Mouse (Mus musculus): Measurements from ENCODE around the gene Fer. TPM values are rescaled to one million over a fixed set of nuclear protein-coding genes. Genes with fewer than 3 reads are reported as not detected.

Gene Fer
- polyA plus RNA-seq, 1 experiment from 2014 or later, result 18.6 TPM

DNA sequence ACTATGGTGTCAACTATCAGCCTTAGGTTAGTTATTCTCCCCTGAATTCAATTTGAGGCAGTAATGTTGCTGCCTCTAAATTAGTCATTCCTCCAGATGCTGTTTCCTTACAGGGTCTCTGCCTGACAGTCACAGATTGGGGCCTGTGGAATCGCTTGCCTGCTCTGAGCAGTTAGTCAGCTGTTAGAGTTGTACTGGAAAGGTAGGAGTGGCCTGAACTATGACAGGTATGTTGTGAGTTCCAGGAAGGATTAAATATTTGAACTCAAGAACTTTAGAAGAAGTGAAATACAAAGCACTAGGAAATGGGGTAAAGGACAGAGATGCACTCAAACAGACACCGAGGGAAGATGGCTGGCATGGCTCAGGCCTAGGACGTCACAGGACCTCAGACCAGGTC lies 233.9 kb downstream of the Fer start:
- TF ChIP-seq CTCF (IDR thresholded peaks at IDR 0.05), result no peak
- peak; percentile 77 for TF ChIP-seq EP300 (IDR thresholded peaks at IDR 0.05)
- ATAC-seq, result peak; percentile 70

DNA sequence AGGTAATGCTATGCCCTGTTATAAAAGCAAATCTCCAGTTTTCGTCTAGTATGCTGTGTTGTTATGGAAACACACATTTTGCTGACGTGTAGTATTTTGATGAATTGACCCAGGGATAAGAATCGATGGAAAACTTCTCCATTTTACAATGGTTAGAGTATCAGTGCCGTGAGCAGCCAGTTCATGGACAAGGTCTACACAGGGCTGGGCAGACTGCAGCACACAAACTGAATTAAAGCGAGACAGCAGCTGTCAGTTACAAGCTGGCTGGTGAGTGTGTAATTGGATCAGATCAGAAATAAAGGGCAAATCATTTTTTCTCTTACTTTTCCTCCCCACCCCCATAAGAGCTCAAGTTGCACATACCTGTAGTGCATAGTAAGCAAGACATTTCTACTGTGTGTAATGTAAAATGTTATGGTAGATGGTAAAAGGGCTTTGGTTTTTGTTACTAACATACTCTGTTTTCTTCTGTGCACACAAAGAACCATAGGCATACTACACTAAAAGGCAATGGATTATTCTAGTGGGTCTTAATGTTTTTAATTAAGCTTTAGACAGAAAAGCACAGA lies 235.0 kb downstream of the Fer start:
- 78% methylated on average over 5 of the region's 5 CpGs for WGBS
- no peak for TF ChIP-seq EP300 (IDR thresholded peaks at IDR 0.05)
- no peaks in the 10 kb centered on the region for H3K9me3 ChIP-seq (ENCODE audit: low read length)
- no peak overlapping the region for H3K4me2 ChIP-seq (replicated peaks; ENCODE audit: low read depth, low read length)
- no peak overlapping the region for H3K9ac ChIP-seq (replicated peaks; ENCODE audit: low read depth)
- H3K27me3 ChIP-seq (replicated peaks; ENCODE audit: insufficient read depth, low read length), result no peaks in the 10 kb centered on the region
- no peak overlapping the region for H3K4me3 ChIP-seq (ENCODE audit: low read depth, low read length)
- DNase-seq (ENCODE audit: low spot score) (no peak), ATAC-seq (no peak)
- no peaks in the 10 kb centered on the region for H3K36me3 ChIP-seq (ENCODE audit: insufficient read depth, low read length)
- H3K27ac ChIP-seq (ENCODE audit: low read length), result no peak overlapping the region
- H3K4me1 ChIP-seq (ENCODE audit: insufficient read depth, low read depth, low read length), result 0 out of 2 replicates have a peak, but pooled peaks cover 2% of the 10 kb centered on the region

More for the DNA sequence above, 233.9 kb downstream of the Fer start:
- peak; percentile 29 for DNase-seq (ENCODE audit: low spot score)
- no peaks in the 10 kb centered on the region for H3K9me3 ChIP-seq (ENCODE audit: low read length)
- H3K27ac ChIP-seq (ENCODE audit: low read length), result peak overlapping the region; percentile 26; the same call in 1 of the 2 replicates
- no peaks in the 10 kb centered on the region for H3K36me3 ChIP-seq (ENCODE audit: insufficient read depth, low read length)
- no peaks in the 10 kb centered on the region for H3K27me3 ChIP-seq (replicated peaks; ENCODE audit: insufficient read depth, low read length)
- no peak overlapping the region for H3K9ac ChIP-seq (replicated peaks; ENCODE audit: low read depth)
- H3K4me1 ChIP-seq (ENCODE audit: insufficient read depth, low read depth, low read length), result 0 out of 2 replicates have a peak, but pooled peaks cover 2% of the 10 kb centered on the region
- no peak overlapping the region for H3K4me3 ChIP-seq (ENCODE audit: low read depth, low read length)
- 60% methylated on average over 3 of the region's 3 CpGs for WGBS
- H3K4me2 ChIP-seq (replicated peaks; ENCODE audit: low read depth, low read length), result no peak overlapping the region

DNA sequence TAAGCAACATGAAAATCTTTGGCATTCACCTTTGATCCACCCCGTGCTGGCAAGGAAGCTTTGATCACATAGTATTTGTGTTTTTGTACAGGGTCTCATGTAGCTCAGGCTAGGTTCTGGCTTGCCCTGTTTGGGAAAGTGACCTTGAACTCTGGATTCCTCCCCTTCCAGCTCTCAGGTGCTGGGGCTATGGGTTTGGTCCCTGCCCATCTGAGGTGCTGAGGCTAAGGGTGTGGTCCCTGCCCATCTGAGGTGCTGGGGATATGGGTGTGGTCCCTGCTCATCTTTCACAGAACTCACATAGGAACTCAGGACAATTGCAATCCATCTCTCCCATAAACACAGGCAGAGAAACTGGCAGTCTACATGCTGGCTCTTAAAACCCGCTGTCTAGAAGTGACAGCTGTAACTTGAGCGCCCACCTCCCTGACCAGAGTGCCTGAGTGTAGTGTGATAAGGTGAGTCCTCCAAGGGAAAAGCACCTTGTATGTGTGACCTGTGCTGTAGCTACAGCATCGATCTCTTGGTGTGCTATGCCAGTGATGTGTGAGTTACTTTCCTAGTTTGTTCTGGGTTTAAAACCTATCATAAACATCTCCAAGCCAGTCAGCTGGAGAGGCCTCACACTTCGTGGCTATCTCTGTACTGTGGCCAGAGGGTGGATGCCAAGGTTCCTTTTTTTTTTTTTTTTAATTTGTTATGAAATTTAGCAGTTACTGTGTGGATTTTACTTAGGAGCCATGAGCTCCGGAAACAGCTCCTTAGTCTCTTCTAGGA lies 236.7 kb downstream of the Fer start:
- Histone ChIP-seq H3K4me2 (replicated peaks; ENCODE audit: low read depth, low read length) (no peak overlapping the region), H3K9me3 (ENCODE audit: low read length) (no peaks in the 10 kb centered on the region), H3K4me1 (ENCODE audit: insufficient read depth, low read depth, low read length) (0 out of 2 replicates have a peak, but pooled peaks cover 2% of the 10 kb centered on the region), H3K4me3 (ENCODE audit: low read depth, low read length) (no peak overlapping the region), H3K36me3 (ENCODE audit: insufficient read depth, low read length) (no peaks in the 10 kb centered on the region), H3K27me3 (replicated peaks; ENCODE audit: insufficient read depth, low read length) (no peaks in the 10 kb centered on the region), H3K9ac (replicated peaks; ENCODE audit: low read depth) (no peak overlapping the region), H3K27ac (ENCODE audit: low read length) (no peak overlapping the region)
- no peak for DNase-seq (ENCODE audit: low spot score)
- no peak for TF ChIP-seq CTCF (IDR thresholded peaks at IDR 0.05)
- TF ChIP-seq EP300 (IDR thresholded peaks at IDR 0.05), result no peak
- WGBS, result 46% methylated on average over 6 of the region's 6 CpGs
- ATAC-seq, result peak; percentile 52

DNA sequence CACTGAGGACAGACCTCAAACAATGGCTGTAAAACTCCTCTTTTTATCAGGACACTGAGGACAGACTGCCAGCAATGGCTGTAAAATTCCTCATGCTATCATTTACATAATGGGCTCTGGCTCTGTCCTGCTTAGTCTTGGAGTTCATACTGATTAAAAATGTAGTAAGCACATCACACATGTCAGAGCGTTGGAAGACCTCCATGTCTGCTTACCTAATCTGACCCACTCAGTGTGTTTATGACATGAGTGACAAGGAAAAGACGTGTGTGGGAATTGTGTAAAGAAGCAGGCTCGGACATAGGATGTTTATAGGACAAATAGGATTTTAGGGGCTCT lies 237.3 kb downstream of the Fer start:
- ATAC-seq (peak; percentile 80), DNase-seq (ENCODE audit: low spot score) (peak; percentile 63)
- Histone ChIP-seq H3K9ac (replicated peaks; ENCODE audit: low read depth) (no peak overlapping the region), H3K27ac (ENCODE audit: low read length) (no peak overlapping the region), H3K9me3 (ENCODE audit: low read length) (no peaks in the 10 kb centered on the region), H3K4me2 (replicated peaks; ENCODE audit: low read depth, low read length) (no peak overlapping the region), H3K36me3 (ENCODE audit: insufficient read depth, low read length) (no peaks in the 10 kb centered on the region), H3K27me3 (replicated peaks; ENCODE audit: insufficient read depth, low read length) (no peaks in the 10 kb centered on the region), H3K4me1 (ENCODE audit: insufficient read depth, low read depth, low read length) (0 out of 2 replicates have a peak, but pooled peaks cover 2% of the 10 kb centered on the region), H3K4me3 (ENCODE audit: low read depth, low read length) (no peak overlapping the region)
- TF ChIP-seq EP300 (IDR thresholded peaks at IDR 0.05), result no peak
- no peak for TF ChIP-seq CTCF (IDR thresholded peaks at IDR 0.05)
- WGBS, result 48% methylated on average over 3 of the region's 3 CpGs

DNA sequence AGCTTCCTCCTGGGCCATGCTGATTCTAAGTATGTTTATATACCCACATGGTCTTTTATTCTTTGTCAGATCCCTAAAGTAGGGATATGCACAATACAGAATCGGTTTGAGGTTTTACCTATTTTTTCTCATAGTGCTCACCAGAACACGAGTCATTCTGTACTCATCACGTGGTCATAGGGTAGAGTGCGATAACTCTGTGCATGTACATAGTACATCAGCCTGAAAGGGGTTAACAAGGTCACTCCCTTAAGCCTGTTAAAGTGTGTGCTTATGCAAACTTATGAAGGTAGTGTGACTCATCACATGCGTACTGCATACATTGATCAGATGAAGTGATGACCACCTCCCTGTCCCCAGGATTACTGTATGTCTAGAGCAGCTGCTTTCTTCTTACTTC lies 245.9 kb downstream of the Fer start:
- H3K27ac ChIP-seq (ENCODE audit: low read length), result no peak overlapping the region
- TF ChIP-seq CTCF (IDR thresholded peaks at IDR 0.05) (no peak), EP300 (IDR thresholded peaks at IDR 0.05) (no peak)
- ATAC-seq, result no peak
- H3K4me2 ChIP-seq (replicated peaks; ENCODE audit: low read depth, low read length), result no peak overlapping the region
- H3K9ac ChIP-seq (replicated peaks; ENCODE audit: low read depth), result no peak overlapping the region
- WGBS, result 89% methylated on average over 5 of the region's 5 CpGs
- no peaks in the 10 kb centered on the region for H3K4me1 ChIP-seq (ENCODE audit: insufficient read depth, low read depth, low read length)
- H3K4me3 ChIP-seq (ENCODE audit: low read depth, low read length), result no peak overlapping the region
- H3K36me3 ChIP-seq (ENCODE audit: insufficient read depth, low read length), result no peaks in the 10 kb centered on the region
- no peak for DNase-seq (ENCODE audit: low spot score)
- no peaks in the 10 kb centered on the region for H3K9me3 ChIP-seq (ENCODE audit: low read length)
- no peaks in the 10 kb centered on the region for H3K27me3 ChIP-seq (replicated peaks; ENCODE audit: insufficient read depth, low read length)

DNA sequence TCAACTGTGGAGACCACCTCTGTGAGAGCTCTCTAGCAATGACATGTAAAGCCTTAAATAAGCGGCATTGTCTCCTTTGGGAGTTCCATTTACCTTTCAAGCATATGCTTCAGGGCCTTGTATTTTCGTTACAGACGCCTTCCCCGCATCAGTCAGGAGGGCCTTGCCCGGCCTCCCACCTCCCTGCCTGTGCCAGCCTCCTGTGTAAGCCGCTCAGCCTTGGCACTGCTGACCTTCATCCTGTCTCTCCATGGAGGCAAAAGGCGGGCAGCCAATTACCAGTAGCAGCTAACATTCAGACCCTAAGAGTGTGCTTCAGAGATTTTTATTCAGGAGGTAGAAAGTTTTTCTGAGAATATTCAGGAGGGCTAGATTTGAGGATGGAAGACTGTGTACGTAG lies 247.0 kb downstream of the Fer start:
- Histone ChIP-seq H3K4me3 (ENCODE audit: low read depth, low read length) (no peak overlapping the region), H3K9me3 (ENCODE audit: low read length) (no peaks in the 10 kb centered on the region), H3K4me2 (replicated peaks; ENCODE audit: low read depth, low read length) (no peak overlapping the region), H3K4me1 (ENCODE audit: insufficient read depth, low read depth, low read length) (no peaks in the 10 kb centered on the region), H3K27me3 (replicated peaks; ENCODE audit: insufficient read depth, low read length) (no peaks in the 10 kb centered on the region), H3K36me3 (ENCODE audit: insufficient read depth, low read length) (no peaks in the 10 kb centered on the region), H3K9ac (replicated peaks; ENCODE audit: low read depth) (no peak overlapping the region), H3K27ac (ENCODE audit: low read length) (no peak overlapping the region)
- TF ChIP-seq EP300 (IDR thresholded peaks at IDR 0.05) (no peak), CTCF (IDR thresholded peaks at IDR 0.05) (no peak)
- no peak for DNase-seq (ENCODE audit: low spot score)
- no peak for ATAC-seq
- 88% methylated on average over 8 of the region's 8 CpGs for WGBS

All from lung, postnatal 0 days (tissue).